Mouse (Mus musculus) adrenal gland, adult 2 months (tissue): ENCODE measurements around the gene Skint2. TPM values are rescaled to one million over a fixed set of nuclear protein-coding genes. Genes with fewer than 3 reads are reported as not detected.

ENCODE experiments used
- DNase-seq: peaks from one replicate; pipeline ENCODE4 v3.0.0; 2021
- long read RNA-seq: library from polyadenylated mRNA; stranded (forward); transcript quantifications from one replicate; pipeline ENCODE4 v2.0.0, GENCODE M21; 2021
- polyA plus RNA-seq: library from polyadenylated mRNA; depleted of rRNA; stranded (reverse); fragments of >200 nt; gene quantifications from 2 replicates; pipeline ENCODE4 v1.2.3, GENCODE M21; 2012; rRNA removed
- total RNA-seq, 2 experiments: library from RNA; stranded (reverse); gene quantifications; 2 replicates each; pipeline ENCODE4 v1.2.3; 2021

The Skint2 gene
- total RNA-seq = not detected
- not detected in 2 replicates for polyA plus RNA-seq
- long read RNA-seq = 0 reads

DNA sequence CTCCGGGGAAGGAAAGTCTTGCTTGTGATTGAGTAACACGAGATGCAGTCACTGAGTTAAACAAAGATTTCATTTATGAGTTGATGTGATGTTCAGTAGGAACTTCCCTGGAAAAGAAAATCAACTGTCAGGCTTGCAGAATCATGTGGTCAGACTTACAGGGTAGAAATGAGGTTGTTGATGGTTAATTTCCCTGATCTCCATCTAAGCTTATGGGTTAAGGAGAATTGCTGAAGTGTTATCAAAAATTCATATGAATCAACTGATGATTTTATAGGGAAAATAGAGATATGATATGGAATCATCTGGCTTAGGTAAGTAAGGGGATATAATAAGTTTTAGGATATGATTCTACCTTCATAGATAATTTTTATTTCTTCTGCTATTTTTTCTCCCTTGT, at the start of gene Skint2:
Skint2 (plus strand) TSS at position 301 of the 400 bp plus-strand sequence.
- DNase-seq = no peak

Other genes with a start within 250 kb of the Skint2 start
- not detected for gene Skint9, start 123.2 kb upstream of the Skint2 start, total RNA-seq
- gene Skint9, start 123.2 kb upstream of the Skint2 start, polyA plus RNA-seq = not detected in 2 replicates
- not detected for gene Skint10, start 217.7 kb downstream of the Skint2 start, total RNA-seq
- not detected in 2 replicates for gene Skint10, start 217.7 kb downstream of the Skint2 start, polyA plus RNA-seq